Mouse (Mus musculus) embryonic fibroblast, embryonic 13.5 days (primary cell): Measurements from ENCODE around the gene Kbtbd3.

Source experiments
- CTCF ChIP-seq: IDR thresholded peaks from 2 replicates; pipeline ENCODE4 v1.5.1; 2011; ENCODE audit warnings: mild to moderate bottlenecking, control low read depth, low read length, moderate library complexity, borderline replicate concordance; ENCODE audit not compliant: insufficient read depth
- POLR2A ChIP-seq: IDR thresholded peaks from 2 replicates; pipeline ENCODE4 v1.6.1; 2011; ENCODE audit warnings: low read depth, mild to moderate bottlenecking, control low read depth, low read length, moderate library complexity

GRCm38 (mm10) chr9:4259841-4260745 lies 49.5 kb upstream of the Kbtbd3 start:
- TF ChIP-seq CTCF: no peak
- TF ChIP-seq POLR2A: no peak
